Mouse (Mus musculus) lung, postnatal 0 days (tissue): ENCODE data around the gene Pou2f1.

Experiments used
- CTCF ChIP-seq: IDR thresholded peaks from 2 replicates; pipeline ENCODE4 v1.5.1; 2016; ENCODE audit warnings: antibody characterized with exemption, mild to moderate bottlenecking
- EP300 ChIP-seq: IDR thresholded peaks from 2 replicates; pipeline ENCODE4 v1.6.1; 2016; ENCODE audit warnings: antibody characterized with exemption, mild to moderate bottlenecking, control low read depth

DNA sequence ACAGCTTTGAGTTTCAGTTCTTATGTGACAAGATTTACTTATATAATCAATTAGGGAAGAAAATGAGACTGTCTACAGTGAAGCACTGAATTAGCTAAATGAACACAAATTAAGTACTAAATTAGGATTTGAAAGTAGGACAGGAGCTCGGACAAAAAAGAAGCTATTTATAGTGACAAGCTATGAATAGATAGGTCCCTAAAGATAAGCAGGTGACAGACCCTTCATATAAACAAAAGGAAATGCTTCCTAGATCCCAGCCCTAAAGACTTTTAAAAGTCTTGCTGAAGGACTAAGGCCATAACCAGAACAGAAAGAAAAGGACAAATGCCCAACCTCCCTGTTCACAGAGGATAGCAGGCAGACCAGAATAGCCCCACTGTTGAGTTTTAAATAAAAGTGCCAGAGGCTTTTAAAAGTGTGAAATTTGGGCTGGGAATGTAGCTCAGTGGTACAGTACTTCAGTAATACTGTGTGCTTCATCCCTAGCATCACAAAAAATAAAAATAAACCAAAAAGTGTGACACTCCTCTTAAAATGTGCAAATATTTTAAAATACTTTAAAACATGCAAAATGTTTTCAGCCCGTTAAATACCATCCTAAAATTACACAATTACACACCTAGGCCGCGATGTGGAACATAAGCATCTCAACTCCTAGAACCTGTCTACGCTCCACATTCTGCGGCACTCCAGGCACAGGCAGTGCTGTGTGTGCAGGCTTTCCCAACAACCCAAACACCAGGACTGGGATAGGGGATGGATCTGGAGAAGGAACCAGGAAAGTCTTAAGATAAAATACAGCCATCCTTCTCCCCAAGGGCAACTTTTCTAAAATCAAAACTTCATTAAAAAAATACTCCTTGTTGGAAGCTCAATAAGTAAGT lies 9.0 kb downstream of the Pou2f1 start:
- TF ChIP-seq CTCF (no peak), EP300 (no peak)
